Mouse (Mus musculus): Measurements from ENCODE around the gene Sox13.
A peak's percentile ranks its signal among the peaks of the same experiment; 100 is the strongest.

Gene Sox13

GRCm38 (mm10) chr1:133371431-133371830 lies 52.7 kb downstream of the Sox13 start:
- DNase-seq (ENCODE audit: extremely low read depth, insufficient read length, low spot score), result no peak

GRCm38 (mm10) chr1:133370352-133370751 lies 53.8 kb downstream of the Sox13 start:
- DNase-seq (ENCODE audit: extremely low read depth, insufficient read length, low spot score), result no peak

GRCm38 (mm10) chr1:133368644-133369043 lies 55.5 kb downstream of the Sox13 start:
- no peak for DNase-seq (ENCODE audit: extremely low read depth, insufficient read length, low spot score)

GRCm38 (mm10) chr1:133367606-133368488 lies 56.3 kb downstream of the Sox13 start:
- no peak for DNase-seq (ENCODE audit: extremely low read depth, insufficient read length, low spot score)

GRCm38 (mm10) chr1:133366951-133367605 lies 57.1 kb downstream of the Sox13 start:
- DNase-seq (ENCODE audit: extremely low read depth, insufficient read length, low spot score), result no peak

- DNase-seq (ENCODE audit: extremely low read depth, insufficient read length, low spot score), result no peak
Observed at GRCm38 (mm10) chr1:133364890-133365289, 59.3 kb downstream of the Sox13 start.

GRCm38 (mm10) chr1:133364022-133364630 lies 60.1 kb downstream of the Sox13 start:
- DNase-seq (ENCODE audit: extremely low read depth, insufficient read length, low spot score), result no peak

GRCm38 (mm10) chr1:133363276-133364021 lies 60.7 kb downstream of the Sox13 start, which contains the start of gene Etnk2:
TSS of gene Etnk2 (plus strand) at chr1:133363572.
- DNase-seq (ENCODE audit: extremely low read depth, insufficient read length, low spot score), result no peak

- DNase-seq (ENCODE audit: extremely low read depth, insufficient read length, low spot score), result no peak
Observed at GRCm38 (mm10) chr1:133362103-133362502, 62.1 kb downstream of the Sox13 start.

- DNase-seq (ENCODE audit: extremely low read depth, insufficient read length, low spot score), result no peak
Observed at GRCm38 (mm10) chr1:133361006-133361405, 63.2 kb downstream of the Sox13 start.

GRCm38 (mm10) chr1:133356330-133356729 lies 67.8 kb downstream of the Sox13 start:
- DNase-seq (ENCODE audit: extremely low read depth, insufficient read length, low spot score), result no peak

GRCm38 (mm10) chr1:133355912-133356311 lies 68.3 kb downstream of the Sox13 start:
- DNase-seq (ENCODE audit: extremely low read depth, insufficient read length, low spot score), result no peak

GRCm38 (mm10) chr1:133355469-133355868 lies 68.7 kb downstream of the Sox13 start:
- DNase-seq (ENCODE audit: extremely low read depth, insufficient read length, low spot score), result no peak

GRCm38 (mm10) chr1:133353371-133353809 lies 70.8 kb downstream of the Sox13 start:
- DNase-seq (ENCODE audit: extremely low read depth, insufficient read length, low spot score), result peak; percentile 65

- no peak for DNase-seq (ENCODE audit: extremely low read depth, insufficient read length, low spot score)
Observed at GRCm38 (mm10) chr1:133351762-133352161, 72.4 kb downstream of the Sox13 start.

GRCm38 (mm10) chr1:133350210-133350609 lies 74.0 kb downstream of the Sox13 start, which contains the start of gene Ren1:
TSS of gene Ren1 (plus strand) at chr1:133350510.
- no peak for DNase-seq (ENCODE audit: extremely low read depth, insufficient read length, low spot score)

GRCm38 (mm10) chr1:133347693-133348520 lies 76.3 kb downstream of the Sox13 start:
- DNase-seq (ENCODE audit: extremely low read depth, insufficient read length, low spot score), result no peak

- DNase-seq (ENCODE audit: extremely low read depth, insufficient read length, low spot score), result no peak
Observed at GRCm38 (mm10) chr1:133347226-133347625, 77.0 kb downstream of the Sox13 start.

GRCm38 (mm10) chr1:133346531-133346930 lies 77.6 kb downstream of the Sox13 start:
- DNase-seq (ENCODE audit: extremely low read depth, insufficient read length, low spot score), result no peak

GRCm38 (mm10) chr1:133344357-133344756 lies 79.8 kb downstream of the Sox13 start:
- no peak for DNase-seq (ENCODE audit: extremely low read depth, insufficient read length, low spot score)
